Mouse (Mus musculus) v-Abl transformed pro-B cells (cell line): ENCODE measurements around the gene Sgms1.

Source experiments
- in situ Hi-C, 2 experiments: fragments of 400-800 bp; cut with MboI; formaldehyde crosslinking; loops; one replicate each; pipeline ENCODE4 v1.15.1; 2025; ENCODE audit not compliant: unreplicated experiment in 2 of 2

Sgms1 gene

DNA sequence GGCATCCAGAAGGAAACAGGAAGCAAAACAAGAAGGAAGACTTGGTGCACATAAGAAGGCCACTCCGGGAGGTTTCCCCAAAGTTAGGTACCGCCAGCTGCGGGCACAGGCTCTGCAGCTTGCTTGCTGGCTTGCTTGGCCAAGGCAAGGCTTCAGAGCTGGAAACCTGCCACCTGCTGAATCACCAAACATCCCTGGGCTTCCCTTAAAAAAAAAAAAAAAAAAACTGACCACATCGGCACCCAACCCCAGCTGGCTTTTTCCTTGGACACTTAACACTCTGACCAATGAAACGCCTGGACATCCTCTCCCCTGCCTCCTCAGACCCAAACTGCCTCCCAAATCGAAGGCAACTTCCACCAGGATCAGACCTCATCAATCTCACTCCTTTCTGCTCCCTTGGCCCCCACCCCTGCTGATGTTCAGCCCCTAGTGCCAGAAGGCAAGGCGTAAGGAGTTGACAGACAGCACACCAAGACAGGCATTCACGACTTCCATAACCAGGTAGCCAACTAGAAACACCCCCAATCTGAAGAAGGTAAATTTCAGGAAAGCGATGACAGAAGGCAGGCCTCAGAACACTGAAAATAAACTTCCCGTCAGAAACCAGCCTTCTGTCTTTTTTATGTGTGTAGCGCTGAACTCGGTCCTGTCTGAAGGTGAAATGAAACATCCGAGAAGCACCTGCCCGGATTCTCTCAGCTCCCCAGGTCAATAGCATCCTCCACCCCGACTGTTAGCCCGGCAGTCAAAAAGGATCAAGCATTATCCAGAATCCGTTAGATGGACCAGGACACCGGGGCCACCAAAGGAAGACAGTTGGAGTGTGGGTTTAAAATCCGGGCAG is 2.7 kb downstream of the Sgms1 start:
- in situ Hi-C loops, result loop anchor here in 1 of 2 experiments (5.0 kb wide), 1 partner anchor 64 kb away; no protein-coding TSS in a partner anchor

DNA sequence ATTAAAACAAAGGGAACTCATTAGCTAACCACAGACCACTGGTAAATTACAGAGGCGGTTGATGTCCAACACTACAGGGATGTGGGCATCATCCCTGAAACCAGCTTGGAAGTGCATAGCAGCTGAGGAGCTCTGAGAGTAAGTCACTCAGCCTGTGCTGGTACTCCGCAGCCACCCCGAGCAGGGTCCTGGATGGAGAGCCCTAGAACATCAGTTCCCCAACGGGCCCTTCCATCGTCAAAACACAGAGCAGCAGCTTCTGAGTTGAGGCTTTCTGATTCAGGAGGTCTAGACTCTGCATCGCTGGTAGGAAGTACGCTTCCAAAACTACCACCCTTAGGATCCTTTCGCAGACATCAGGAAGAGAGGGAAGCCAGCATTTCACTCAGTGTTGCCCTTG is 5.8 kb downstream of the Sgms1 start:
- in situ Hi-C loops, result no loop called here

GRCm38 (mm10) chr19:32381511-32381961 is 8.0 kb downstream of the Sgms1 start:
- in situ Hi-C loops, result no loop called here

GRCm38 (mm10) chr19:32380748-32381147 is 8.8 kb downstream of the Sgms1 start:
- in situ Hi-C loops, result no loop called here

- in situ Hi-C loops, result no loop called here
These were observed 10.1 kb downstream of the Sgms1 start for GRCm38 (mm10) chr19:32379239-32379920.

DNA sequence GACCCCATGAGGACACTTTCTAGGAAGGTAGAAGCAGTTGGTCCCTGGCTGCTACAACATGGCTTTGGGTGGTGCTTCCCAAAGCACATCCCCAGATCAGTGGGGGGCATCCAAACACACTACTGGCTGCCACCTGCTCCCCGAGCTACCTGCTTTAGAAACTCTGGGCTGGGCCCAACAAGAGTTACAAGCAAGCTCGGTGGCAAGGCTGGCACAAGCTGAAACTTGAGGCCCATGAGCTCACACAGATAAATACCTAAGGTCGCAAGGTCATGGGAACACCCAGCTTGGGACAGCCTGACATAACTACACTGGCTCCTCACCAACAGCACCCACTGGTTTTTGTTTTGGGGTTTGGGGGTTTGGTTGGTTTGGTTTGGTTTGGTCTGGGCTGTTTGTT is 10.9 kb downstream of the Sgms1 start:
- in situ Hi-C loops, result no loop called here

DNA sequence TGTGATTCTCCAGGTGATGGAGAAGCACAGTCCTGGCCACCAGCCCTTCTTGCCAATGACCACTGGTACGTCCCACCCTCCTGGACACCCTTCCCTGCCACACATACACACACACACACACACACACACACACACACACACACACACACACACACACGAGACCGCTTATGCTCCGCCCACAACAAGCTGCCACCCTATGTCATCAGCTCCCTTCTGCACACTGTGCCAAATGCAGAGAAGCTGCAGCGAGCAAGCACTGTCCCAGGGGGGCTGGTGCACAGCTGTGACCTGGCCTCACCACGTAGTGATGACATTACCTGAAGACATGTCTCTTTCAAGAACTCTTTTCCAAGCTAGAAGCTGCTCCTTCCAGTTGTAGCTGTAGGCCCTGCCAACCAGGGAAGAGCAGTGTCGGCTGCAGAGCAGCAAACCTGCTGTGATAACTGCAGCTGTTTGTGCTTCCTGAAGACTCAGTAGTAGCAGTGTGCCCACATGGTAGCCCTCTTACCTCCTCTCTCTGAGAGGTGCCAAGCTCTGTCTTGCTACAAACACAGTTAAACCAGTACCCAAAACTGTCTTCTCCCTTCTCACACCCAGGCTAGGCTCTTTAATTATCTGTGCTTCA is 11.7 kb downstream of the Sgms1 start:
- in situ Hi-C loops, result no loop called here

DNA sequence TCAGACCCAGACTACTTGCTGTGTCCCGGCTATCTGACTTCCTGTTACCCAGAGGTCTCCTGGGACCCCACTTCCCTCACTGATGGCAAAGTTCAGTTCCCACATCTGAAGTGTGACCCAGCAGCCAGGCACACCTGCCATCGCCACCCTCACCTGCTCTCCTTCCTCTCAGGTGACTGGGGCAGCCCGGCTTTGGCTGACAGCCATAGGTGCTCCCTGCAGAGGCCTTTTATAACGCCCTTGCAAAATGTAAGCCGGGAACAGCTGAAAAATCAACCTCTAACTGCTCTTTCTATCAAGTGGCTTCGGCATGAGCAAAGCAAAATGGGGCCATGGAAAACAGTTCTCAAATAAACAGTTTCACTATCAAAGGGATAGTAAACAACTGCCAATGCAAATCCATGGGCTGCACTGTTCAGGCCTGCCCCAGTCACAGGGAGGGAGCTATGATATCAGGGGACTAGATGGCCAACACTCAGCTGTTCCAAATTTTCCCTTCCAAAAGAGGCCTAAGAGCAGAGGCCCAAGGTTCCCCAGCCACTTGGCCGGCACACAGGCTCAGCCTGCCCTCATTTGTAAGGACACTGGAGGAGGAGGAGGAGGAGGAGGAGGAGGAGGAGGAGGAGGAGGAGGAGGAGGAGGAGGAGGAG is 12.5 kb downstream of the Sgms1 start:
- in situ Hi-C loops, result no loop called here

DNA sequence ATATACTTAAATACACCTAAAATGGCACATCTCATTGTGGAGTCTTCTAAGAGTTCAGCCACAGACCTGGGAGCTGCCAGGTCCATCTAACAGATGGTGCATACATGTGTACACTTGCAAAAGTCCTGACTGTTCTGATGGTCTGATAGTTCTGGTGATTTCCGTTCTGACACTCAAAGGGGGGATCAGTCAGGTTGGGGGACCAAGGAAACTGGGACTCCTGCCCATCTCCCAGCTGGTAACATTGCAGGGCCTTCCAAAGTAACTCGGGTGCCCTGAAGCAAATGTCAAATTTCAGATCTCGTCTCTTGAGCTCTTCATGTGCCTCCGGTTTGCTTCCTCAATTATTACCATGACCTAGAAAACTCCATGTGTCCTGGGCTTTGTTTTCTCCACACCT is 13.5 kb downstream of the Sgms1 start:
- in situ Hi-C loops, result no loop called here

DNA sequence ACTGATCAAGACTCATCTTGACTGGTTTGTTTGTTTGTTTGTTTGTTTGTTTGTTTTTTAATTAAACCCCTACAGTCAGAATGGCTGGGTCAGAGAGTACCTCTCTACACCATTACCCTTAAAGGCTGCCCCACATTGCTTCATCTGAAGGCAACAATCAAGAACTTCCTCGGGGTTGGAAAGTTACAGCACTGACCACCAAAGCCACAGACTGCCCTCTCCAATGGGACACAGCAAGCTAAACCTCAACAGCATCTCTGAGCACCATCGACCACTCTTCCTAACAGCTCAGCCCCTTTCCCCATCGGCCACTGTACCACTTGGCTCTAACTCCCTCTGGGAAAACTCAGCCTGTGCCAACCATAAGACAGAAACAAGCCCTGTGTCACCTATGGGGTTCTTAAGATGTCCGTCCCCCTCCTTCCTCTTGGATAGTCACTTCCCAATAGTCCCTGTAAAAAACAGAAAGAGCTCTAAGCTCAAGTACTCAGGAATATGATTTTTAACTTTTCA is 14.0 kb downstream of the Sgms1 start:
- in situ Hi-C loops, result no loop called here

DNA sequence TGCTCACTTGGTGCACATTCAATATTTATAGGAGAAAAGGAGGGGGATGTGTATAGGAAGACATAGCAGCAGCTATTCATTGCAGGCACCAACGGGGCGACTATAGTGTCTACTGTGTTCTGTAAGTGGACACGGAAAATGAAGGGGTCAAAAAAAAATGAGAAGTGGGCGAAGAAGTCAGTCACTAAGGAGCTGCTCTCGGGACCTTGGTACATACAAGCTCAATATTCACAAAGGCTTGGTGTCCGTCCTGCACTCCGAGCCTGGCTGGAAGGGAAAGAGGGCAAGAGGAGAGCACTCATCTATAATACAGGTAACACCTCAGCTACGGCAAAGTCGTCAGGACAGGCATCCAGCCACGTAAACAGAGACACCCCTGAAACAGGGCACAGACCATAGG is 14.8 kb downstream of the Sgms1 start:
- in situ Hi-C loops, result no loop called here

DNA sequence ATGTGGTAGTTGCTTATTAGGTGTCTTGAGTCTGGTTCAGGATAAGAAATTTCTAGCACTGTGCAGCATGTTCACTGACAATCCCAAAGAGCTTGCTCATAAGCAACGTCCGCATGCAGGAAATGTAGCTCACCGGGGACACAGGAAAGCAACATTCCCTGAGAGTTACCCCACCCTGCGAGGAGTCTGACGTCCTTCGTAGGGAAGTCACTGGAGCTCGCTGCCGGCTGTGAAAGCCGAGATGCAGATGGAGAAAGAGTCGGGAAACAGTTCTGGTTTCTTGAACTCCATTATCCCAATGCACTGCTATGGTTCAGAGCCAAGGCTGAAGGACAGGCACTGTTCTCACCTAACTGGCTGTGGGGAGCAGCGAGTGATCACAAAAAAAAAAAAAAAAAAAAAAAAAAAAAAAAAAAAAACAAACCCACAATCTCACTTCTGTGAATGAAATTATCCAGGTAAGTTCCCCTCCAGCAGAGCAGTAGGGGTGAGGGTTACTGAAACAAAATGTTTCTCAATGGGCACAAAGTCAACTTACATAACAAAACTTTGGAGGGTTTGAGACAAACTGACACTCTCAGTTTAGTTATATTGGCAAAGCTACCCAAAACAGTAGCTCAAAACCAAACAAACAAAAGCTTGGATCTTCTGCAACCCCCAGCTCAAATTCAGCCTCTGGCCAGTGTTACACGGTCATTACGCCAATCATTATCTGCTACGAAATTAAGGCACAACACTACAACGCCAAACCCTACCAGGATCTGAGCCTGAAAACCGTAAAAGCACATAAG is 15.5 kb downstream of the Sgms1 start:
- in situ Hi-C loops, result no loop called here

GRCm38 (mm10) chr19:32372373-32372772 is 17.1 kb downstream of the Sgms1 start:
- in situ Hi-C loops, result no loop called here

DNA sequence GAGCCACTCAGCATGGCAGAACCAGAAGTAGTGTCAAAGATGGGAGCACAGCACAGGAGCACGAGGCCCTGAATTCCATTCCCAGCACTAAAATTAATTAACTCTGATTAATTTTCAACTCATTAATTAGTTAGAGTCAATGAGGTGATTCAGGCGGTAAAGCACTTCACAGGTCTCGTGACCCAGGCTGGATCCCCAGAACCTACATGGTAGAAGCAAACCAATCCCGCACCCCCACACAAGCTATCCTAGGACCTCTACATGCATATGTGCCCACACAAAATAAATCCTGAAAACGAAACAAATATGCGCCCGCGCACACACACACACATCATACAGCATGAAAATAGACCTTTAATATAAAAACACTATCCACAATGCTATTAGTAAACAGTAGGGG is 22.2 kb downstream of the Sgms1 start:
- in situ Hi-C loops, result no loop called here

- in situ Hi-C loops, result no loop called here
These were observed 23.1 kb downstream of the Sgms1 start for GRCm38 (mm10) chr19:32366406-32366805.

- in situ Hi-C loops, result no loop called here
These were observed 24.4 kb downstream of the Sgms1 start for GRCm38 (mm10) chr19:32365111-32365510.

DNA sequence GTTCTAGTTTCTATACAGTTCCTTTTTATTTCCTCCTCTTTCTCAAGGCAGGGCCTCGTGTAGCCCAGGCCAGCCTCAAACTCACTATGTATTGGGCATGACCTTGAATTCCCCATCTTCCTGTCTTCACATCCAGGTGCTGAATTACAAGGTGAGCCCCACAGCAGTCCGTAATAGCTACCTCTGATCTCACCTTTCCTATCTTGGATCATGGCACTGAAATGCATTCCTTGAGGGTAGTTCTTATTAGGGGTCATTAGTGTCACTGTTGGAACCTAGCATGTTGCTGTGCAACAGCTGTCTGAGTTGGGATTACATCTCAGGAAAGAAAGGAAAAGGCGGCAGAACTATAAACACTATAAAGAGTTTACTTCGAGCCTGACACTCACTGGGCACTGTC is 25.9 kb downstream of the Sgms1 start:
- in situ Hi-C loops, result no loop called here

- in situ Hi-C loops, result no loop called here
These were observed 27.0 kb downstream of the Sgms1 start for GRCm38 (mm10) chr19:32362520-32362919.

GRCm38 (mm10) chr19:32360989-32361698 is 28.4 kb downstream of the Sgms1 start:
- in situ Hi-C loops, result no loop called here
